Mouse (Mus musculus) embryonic fibroblast, embryonic 13.5 days (primary cell): ENCODE results near the gene Oip5.

Experiments used
- CTCF ChIP-seq: IDR thresholded peaks from 2 replicates; pipeline ENCODE4 v1.5.1; 2011; ENCODE audit warnings: mild to moderate bottlenecking, control low read depth, low read length, moderate library complexity, borderline replicate concordance; ENCODE audit not compliant: insufficient read depth
- POLR2A ChIP-seq: IDR thresholded peaks from 2 replicates; pipeline ENCODE4 v1.6.1; 2011; ENCODE audit warnings: low read depth, mild to moderate bottlenecking, control low read depth, low read length, moderate library complexity

DNA sequence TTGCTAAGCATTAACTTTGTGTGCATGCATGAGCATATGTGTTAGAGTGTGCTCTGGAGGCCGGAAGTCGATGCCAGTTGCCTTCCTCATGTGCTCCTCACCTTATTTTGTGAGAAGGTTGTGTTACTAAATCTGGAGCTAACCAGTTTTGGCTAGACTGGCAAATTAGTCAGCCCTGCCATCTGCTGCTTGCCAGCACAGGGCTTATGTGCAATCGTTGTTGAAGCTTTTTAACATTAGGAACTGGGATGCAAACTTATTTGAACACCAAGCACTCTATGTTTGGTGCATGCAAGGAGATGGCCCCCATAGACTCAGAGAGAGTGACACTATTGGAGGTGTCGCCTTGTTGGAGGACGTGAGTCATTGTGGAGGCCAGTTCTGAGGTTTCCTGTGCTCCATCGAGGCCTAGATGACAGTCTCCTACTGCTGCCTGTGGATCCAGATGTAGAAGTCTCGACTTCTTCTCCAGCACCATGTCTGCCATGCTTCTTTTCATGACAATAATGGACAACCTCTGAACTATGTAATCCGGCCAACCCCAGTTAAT lies 21.4 kb downstream of the Oip5 start:
- TF ChIP-seq CTCF: no peak
- TF ChIP-seq POLR2A: no peak
